Mouse (Mus musculus) hindbrain, embryonic 11.5 days (tissue): ENCODE data around the gene Arhgap10. TPM values are rescaled to one million over a fixed set of nuclear protein-coding genes. Genes with fewer than 3 reads are reported as not detected.

Source experiments
- ATAC-seq: fragments of 200-750 bp; cut with Nextera tagmentation; 2 replicates; pipeline ENCODE4 v1.8.0; 2017; ENCODE audit warnings: mild to moderate bottlenecking, moderate TSS enrichment, moderate library complexity; ENCODE audit not compliant: low FRiP score
- DNase-seq: peaks from one replicate; pipeline ENCODE4 v3.0.0-alpha.2; 2015; ENCODE audit warnings: low spot score
- H3K27ac ChIP-seq: fragments of 300-500 bp; sonication (generic); 2 replicates; pipeline ENCODE4 v1.5.1; 2014; ENCODE audit warnings: mild to moderate bottlenecking, low read depth, low read length
- H3K27me3 ChIP-seq: fragments of 300-500 bp; sonication (generic); 2 replicates; pipeline ENCODE4 v1.6.1; 2014; ENCODE audit warnings: mild to moderate bottlenecking, low read length, moderate library complexity, mixed read lengths; ENCODE audit not compliant: control insufficient read depth, insufficient read depth
- H3K36me3 ChIP-seq: fragments of 300-500 bp; sonication (generic); 2 replicates; pipeline ENCODE4 v1.6.1; 2014; ENCODE audit warnings: mild to moderate bottlenecking, low read length, moderate library complexity, mixed read lengths; ENCODE audit not compliant: control insufficient read depth, insufficient read depth
- H3K4me1 ChIP-seq: fragments of 300-500 bp; sonication (generic); replicated peaks from 2 replicates; pipeline ENCODE4 v1.6.1; 2014; ENCODE audit warnings: low read length, mixed read lengths; ENCODE audit not compliant: control insufficient read depth, insufficient read depth
- H3K4me2 ChIP-seq: fragments of 300-500 bp; sonication (generic); replicated peaks from 2 replicates; pipeline ENCODE4 v1.6.1; 2014; ENCODE audit warnings: mild to moderate bottlenecking, low read depth, low read length
- H3K4me3 ChIP-seq: fragments of 300-500 bp; sonication (generic); 2 replicates; pipeline ENCODE4 v1.5.1; 2014; ENCODE audit warnings: low read depth, low read length
- H3K9ac ChIP-seq: fragments of 300-500 bp; sonication (generic); 2 replicates; pipeline ENCODE4 v1.6.1; 2014; ENCODE audit warnings: low read depth, low read length
- H3K9me3 ChIP-seq: fragments of 300-500 bp; sonication (generic); 2 replicates; pipeline ENCODE4 v1.6.1; 2016; ENCODE audit warnings: low read length; ENCODE audit not compliant: control insufficient read depth
- WGBS: fragments of 180-500 bp; shearing (Covaris S2); extraction: QIAGEN DNeasy Blood & Tissue Kit; methylation state at CpG from one replicate; pipeline ENCODE4 v1.1.7; 2014; 5-methylcytosine and 5-hydroxymethylcytosine counted together
- polyA plus RNA-seq: library from polyadenylated mRNA; unstranded; fragments of >200 nt; fragmentation: Nextera tagmentation; extraction: Ambion mirVana; gene quantifications from 2 replicates; pipeline ENCODE4 v1.2.1, GENCODE M21; 2014

Gene Arhgap10
- polyA plus RNA-seq, 1 experiment from 2014 or later = 15.4 TPM

DNA sequence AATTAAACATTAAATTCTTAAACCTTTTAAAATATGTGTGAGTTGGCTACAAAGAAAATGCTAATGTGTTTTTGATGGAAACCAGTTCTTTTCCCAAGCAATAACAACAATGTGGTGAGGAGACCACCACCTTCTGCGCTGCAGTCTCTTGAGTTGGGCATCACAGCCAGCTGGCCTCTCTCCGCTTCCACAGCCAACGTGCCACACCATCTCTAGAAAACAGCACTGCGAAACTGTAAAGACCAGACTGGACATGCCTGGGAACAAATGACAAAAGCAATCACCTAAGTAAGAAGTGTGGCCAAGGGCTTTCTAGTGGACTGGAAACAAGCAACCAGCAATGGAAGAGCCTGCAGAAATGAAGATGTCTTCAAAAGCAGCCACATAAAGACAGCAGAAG is 195.9 kb downstream of the Arhgap10 start:
- Histone ChIP-seq H3K9ac (no peak overlapping the region), H3K36me3 (no peaks in the 10 kb centered on the region), H3K4me2 (no peak overlapping the region), H3K27ac (no peak overlapping the region), H3K27me3 (no peaks in the 10 kb centered on the region), H3K9me3 (no peaks in the 10 kb centered on the region), H3K4me1 (no peaks in the 10 kb centered on the region), H3K4me3 (no peak overlapping the region)
- DNase-seq (no peak), ATAC-seq (no peak)
- over 99% methylated on average over 4 of the region's 4 CpGs for WGBS

DNA sequence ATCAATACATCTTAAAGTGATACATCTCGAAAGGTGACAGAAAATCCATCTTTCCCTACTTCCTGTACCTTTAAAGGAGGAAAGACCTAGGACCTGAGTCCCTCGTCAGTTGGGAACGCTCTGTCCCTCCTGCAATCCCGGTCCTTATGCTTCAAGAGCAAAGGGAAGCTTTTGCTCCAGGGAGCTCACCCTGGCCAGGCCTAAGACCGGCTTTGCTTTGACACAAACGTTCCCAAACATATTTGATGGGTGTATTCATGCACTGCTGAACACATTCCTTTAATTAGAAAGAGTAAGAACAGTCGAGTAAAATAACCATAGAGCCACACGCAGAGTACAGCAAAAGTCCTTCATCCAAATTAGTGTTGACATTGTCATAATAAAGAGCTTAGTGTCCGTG is 199.2 kb downstream of the Arhgap10 start:
- Histone ChIP-seq H3K4me3 (no peak overlapping the region), H3K4me1 (no peaks in the 10 kb centered on the region), H3K27me3 (no peaks in the 10 kb centered on the region), H3K4me2 (no peak overlapping the region), H3K9me3 (no peaks in the 10 kb centered on the region), H3K27ac (no peak overlapping the region), H3K9ac (no peak overlapping the region), H3K36me3 (no peaks in the 10 kb centered on the region)
- WGBS = 82% methylated on average over 9 of the region's 9 CpGs
- ATAC-seq (no peak), DNase-seq (no peak)

DNA sequence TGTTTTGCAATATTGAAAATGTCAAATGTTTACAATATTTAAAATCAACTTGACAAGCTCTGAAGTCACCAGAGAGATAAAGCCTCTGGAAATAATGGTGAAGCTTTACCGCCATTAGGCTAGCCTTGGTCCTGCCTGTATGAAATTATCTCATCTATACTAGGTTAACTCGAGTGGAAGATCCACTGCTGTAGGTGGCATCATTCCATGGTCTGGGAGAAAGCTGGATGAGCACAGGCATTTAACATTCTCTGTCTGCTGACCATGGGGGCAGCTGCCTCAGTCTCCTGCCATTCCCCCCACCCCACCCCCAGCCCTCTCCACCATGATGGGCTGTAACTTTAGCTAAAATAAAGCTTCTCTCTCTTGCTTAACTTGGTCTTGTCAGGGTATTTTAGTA is 200.0 kb downstream of the Arhgap10 start:
- WGBS = 93% methylated on average over 2 of the region's 2 CpGs
- Histone ChIP-seq H3K4me3 (no peak overlapping the region), H3K27ac (no peak overlapping the region), H3K4me2 (no peak overlapping the region), H3K9ac (no peak overlapping the region), H3K9me3 (no peaks in the 10 kb centered on the region), H3K36me3 (no peaks in the 10 kb centered on the region), H3K4me1 (no peaks in the 10 kb centered on the region), H3K27me3 (no peaks in the 10 kb centered on the region)
- no peak for ATAC-seq
- no peak for DNase-seq

DNA sequence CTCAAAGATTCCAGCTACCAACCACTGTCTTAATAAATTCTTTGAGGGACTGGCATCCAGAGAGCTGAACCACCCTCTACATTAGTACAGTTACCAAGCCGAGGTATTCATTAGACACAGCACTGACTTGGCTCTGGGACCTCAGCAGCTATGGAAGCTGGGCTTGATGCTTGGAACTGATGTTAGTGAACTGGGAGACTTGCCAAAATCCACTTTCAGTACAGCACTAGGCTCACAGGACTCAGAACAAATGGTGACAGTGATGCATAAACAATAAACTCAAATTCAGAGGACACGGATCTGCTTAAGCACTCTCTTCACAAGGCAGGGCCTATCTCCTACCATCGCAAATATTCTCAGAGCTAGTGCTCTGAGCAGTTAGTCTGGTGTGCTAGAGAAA is 204.8 kb downstream of the Arhgap10 start:
- H3K27me3 ChIP-seq = no peaks in the 10 kb centered on the region
- no peaks in the 10 kb centered on the region for H3K4me1 ChIP-seq
- H3K36me3 ChIP-seq = no peaks in the 10 kb centered on the region
- no peak overlapping the region for H3K4me3 ChIP-seq
- no peak overlapping the region for H3K4me2 ChIP-seq
- WGBS = 91% methylated on average over 3 of the region's 3 CpGs
- H3K9me3 ChIP-seq = no peaks in the 10 kb centered on the region
- no peak overlapping the region for H3K9ac ChIP-seq
- H3K27ac ChIP-seq = no peak overlapping the region
- no peak for DNase-seq
- no peak for ATAC-seq

DNA sequence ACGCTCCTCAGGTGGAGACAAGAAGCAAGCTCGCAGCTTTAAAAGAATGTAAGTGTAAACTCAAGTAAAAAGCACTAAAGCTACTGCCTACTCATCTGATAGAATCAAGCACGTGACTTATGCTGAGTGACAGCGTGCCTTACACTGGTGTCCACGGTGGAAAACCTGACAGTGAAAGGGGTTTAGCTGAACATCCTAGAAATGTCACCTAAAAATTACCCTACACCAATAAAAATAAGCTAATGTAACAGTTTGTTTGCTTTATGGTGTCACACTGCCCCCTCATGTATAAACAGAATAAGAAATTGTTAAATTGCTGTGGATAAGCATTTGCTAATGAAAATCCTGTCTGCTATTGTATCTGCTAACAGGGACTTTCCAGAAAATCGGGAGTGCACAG is 206.0 kb downstream of the Arhgap10 start:
- no peaks in the 10 kb centered on the region for H3K36me3 ChIP-seq
- H3K9ac ChIP-seq = no peak overlapping the region
- H3K27me3 ChIP-seq = no peaks in the 10 kb centered on the region
- no peaks in the 10 kb centered on the region for H3K9me3 ChIP-seq
- ATAC-seq (no peak), DNase-seq (no peak)
- H3K4me2 ChIP-seq = no peak overlapping the region
- no peak overlapping the region for H3K27ac ChIP-seq
- WGBS = 91% methylated on average over 6 of the region's 6 CpGs
- H3K4me1 ChIP-seq = no peaks in the 10 kb centered on the region
- H3K4me3 ChIP-seq = no peak overlapping the region

DNA sequence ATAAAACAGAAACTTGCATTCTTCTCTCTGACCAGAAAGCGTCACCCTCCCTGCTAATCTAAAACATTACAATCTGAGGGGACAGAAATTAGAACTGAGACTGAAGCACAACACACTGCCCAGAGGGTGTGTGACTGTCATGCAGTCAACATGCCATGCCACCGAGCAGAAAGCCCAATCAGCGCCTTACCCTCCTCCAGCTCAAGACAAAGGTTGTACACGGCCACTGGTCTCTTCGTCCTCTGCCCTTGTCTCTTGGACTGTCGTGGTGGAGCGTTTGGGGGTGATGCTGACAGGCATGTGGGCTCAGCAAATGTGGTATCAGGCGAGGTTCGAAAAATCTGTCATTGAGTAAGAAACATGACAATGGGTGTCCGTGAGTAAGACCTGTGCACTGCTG is 207.2 kb downstream of the Arhgap10 start:
- Histone ChIP-seq H3K9me3 (no peaks in the 10 kb centered on the region), H3K4me2 (no peak overlapping the region), H3K9ac (no peak overlapping the region), H3K4me3 (no peak overlapping the region), H3K27me3 (no peaks in the 10 kb centered on the region), H3K4me1 (no peaks in the 10 kb centered on the region), H3K27ac (no peak overlapping the region), H3K36me3 (no peaks in the 10 kb centered on the region)
- no peak for DNase-seq
- 92% methylated on average over 10 of the region's 10 CpGs for WGBS
- ATAC-seq = no peak

DNA sequence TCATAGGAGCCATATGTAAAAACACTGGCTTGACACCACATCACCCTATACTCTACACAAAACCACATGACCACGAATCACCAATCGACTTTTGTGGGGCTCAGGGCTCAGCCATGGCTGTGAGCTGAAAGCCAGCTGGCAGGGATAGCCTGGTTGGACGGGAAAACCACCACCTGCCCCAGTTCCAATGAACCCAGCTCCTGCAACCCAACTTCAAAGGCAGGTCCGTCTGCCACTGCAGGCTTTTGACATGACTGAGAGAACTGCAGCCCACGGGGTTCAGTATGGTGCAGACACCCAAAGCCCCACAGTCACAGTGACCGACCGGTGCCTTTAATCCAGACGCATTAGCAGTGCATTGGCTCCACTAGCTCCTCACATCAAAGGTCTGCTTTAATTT is 207.7 kb downstream of the Arhgap10 start:
- H3K36me3 ChIP-seq = no peaks in the 10 kb centered on the region
- 76% methylated on average over 8 of the region's 8 CpGs for WGBS
- H3K9ac ChIP-seq = no peak overlapping the region
- no peak overlapping the region for H3K4me3 ChIP-seq
- no peak overlapping the region for H3K27ac ChIP-seq
- no peaks in the 10 kb centered on the region for H3K4me1 ChIP-seq
- no peaks in the 10 kb centered on the region for H3K9me3 ChIP-seq
- H3K27me3 ChIP-seq = no peaks in the 10 kb centered on the region
- DNase-seq (no peak), ATAC-seq (no peak)
- no peak overlapping the region for H3K4me2 ChIP-seq

DNA sequence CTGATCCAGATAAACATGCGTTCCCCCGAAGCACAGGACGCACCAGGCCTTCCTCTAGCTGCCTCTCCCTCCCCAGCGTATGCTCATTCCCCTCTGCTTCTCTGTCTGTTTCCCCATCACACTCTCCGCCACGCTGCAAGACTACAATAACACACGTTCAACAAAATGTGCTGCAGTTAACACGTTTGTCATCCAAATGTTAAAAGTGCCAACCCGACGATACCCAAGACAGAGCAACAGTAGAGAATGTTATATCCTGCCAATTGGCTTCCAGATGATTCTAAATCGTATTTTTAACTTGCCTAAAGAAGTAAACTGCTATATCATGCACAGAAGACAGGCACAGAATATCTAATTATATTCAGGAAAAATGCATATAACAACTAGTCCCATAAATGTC is 223.2 kb downstream of the Arhgap10 start:
- no peak overlapping the region for H3K9ac ChIP-seq
- no peak overlapping the region for H3K27ac ChIP-seq
- no peaks in the 10 kb centered on the region for H3K27me3 ChIP-seq
- H3K36me3 ChIP-seq = no peaks in the 10 kb centered on the region
- no peaks in the 10 kb centered on the region for H3K9me3 ChIP-seq
- ATAC-seq = no peak
- 93% methylated on average over 11 of the region's 11 CpGs for WGBS
- DNase-seq = no peak
- H3K4me3 ChIP-seq = no peak overlapping the region
- no peak overlapping the region for H3K4me2 ChIP-seq
- no peaks in the 10 kb centered on the region for H3K4me1 ChIP-seq

DNA sequence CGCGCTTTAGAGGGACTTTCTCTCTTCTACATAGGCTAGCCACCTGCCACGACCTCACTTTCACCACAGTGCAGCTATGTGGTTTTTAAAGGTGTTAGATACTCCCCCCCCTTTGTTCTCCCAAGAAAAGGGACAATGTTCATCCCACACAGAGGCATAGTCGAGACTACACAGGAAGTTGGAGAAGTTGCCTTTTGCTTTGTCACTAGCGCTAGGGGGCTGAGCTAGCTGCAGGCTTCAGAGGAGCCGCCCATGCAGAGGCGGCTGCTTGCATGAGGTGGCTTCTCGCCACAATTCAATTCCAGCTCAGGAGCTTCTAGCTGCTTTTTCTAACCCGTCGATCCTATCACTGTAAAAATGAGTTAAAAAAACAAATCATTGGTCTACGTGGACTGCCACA is 225.1 kb downstream of the Arhgap10 start:
- ATAC-seq (no peak), DNase-seq (peak; percentile 10)
- Histone ChIP-seq H3K4me3 (no peak overlapping the region), H3K9ac (no peak overlapping the region), H3K4me1 (no peaks in the 10 kb centered on the region), H3K4me2 (no peak overlapping the region), H3K9me3 (no peaks in the 10 kb centered on the region), H3K36me3 (no peaks in the 10 kb centered on the region), H3K27ac (no peak overlapping the region), H3K27me3 (no peaks in the 10 kb centered on the region)
- 57% methylated on average over 11 of the region's 11 CpGs for WGBS
